Mouse (Mus musculus) cerebellum, adult 2 months (tissue): ENCODE results near the gene Mrpl21. TPM values are rescaled to one million over a fixed set of nuclear protein-coding genes. Genes with fewer than 3 reads are reported as not detected.

Source experiments
- DNase-seq, 2 experiments: peaks; one replicate each; pipeline ENCODE4 v3.0.0; 2021
- H3K27ac ChIP-seq: fragments of 200-500 bp; 2 replicates; pipeline ENCODE4 v1.5.1; 2012; ENCODE audit warnings: low read length, control low read depth, inconsistent platforms; ENCODE audit not compliant: insufficient read depth
- H3K27me3 ChIP-seq: fragments of 200-500 bp; 2 replicates; pipeline ENCODE4 v1.6.1; 2012; ENCODE audit warnings: inconsistent platforms, mild to moderate bottlenecking, low read length, moderate library complexity; ENCODE audit not compliant: control insufficient read depth, insufficient read depth
- H3K4me1 ChIP-seq: fragments of 200-500 bp; 2 replicates; pipeline ENCODE4 v1.6.1; 2011; ENCODE audit warnings: low read length; ENCODE audit not compliant: control insufficient read depth, insufficient read depth
- H3K4me3 ChIP-seq: fragments of 200-500 bp; replicated peaks from 2 replicates; pipeline ENCODE3; 2011; ENCODE audit warnings: mild to moderate bottlenecking, low read depth, low read length, control low read depth; ENCODE audit not compliant: insufficient read depth
- CTCF ChIP-seq: fragments of 200-500 bp; IDR thresholded peaks from 2 replicates; pipeline ENCODE4 v1.5.1; 2011; ENCODE audit warnings: low read depth, mild to moderate bottlenecking, control low read depth, low read length, moderate library complexity, borderline replicate concordance; ENCODE audit not compliant: insufficient read depth
- POLR2A ChIP-seq: fragments of 200-500 bp; IDR thresholded peaks from 2 replicates; pipeline ENCODE4 v1.6.1; 2011; ENCODE audit warnings: low read length, control low read depth, borderline replicate concordance; ENCODE audit not compliant: insufficient read depth
- WGBS: fragments of 180-500 bp; shearing (Covaris S2); methylation state at CpG from one replicate; pipeline ENCODE4 v1.1.7; 2018; 5-methylcytosine and 5-hydroxymethylcytosine counted together
- polyA plus RNA-seq: library from polyadenylated mRNA; depleted of rRNA; stranded (reverse); fragments of >200 nt; gene quantifications from 2 replicates; pipeline ENCODE4 v1.2.3, GENCODE M21; 2012

Gene Mrpl21
- polyA plus RNA-seq, 1 experiment, result 56.6 TPM

DNA sequence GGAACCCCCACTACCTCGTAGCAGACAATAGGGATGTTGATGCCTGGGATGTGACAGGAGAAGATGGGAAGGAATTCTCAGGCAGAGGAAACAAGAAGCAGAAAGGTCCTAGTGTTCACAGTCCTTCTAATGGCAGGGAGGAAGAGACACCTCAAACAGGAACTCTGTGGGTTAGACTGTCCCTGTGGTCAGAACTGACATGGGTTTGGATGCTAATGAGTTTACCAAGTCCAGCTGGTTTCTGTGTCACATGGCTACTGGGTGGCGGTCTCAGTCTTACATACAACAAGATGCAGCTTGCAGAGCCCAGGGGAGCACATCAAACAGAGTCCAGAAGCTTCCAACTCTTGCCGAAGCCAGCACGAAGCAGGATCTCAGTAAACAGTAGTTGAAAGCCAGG is 21.3 kb downstream of the Mrpl21 start:
- Histone ChIP-seq H3K4me1 (no peaks in the 10 kb centered on the region), H3K4me3 (no peak overlapping the region), H3K27ac (no peak overlapping the region), H3K27me3 (no peaks in the 10 kb centered on the region)
- no peak for TF ChIP-seq CTCF
- TF ChIP-seq POLR2A, result no peak
- no peak for DNase-seq
- 60% methylated on average over 4 of the region's 4 CpGs for WGBS

- 62% methylated on average over 16 of the region's 16 CpGs for WGBS
- no peak for DNase-seq
- no peaks in the 10 kb centered on the region for H3K4me1 ChIP-seq
- no peak overlapping the region for H3K27ac ChIP-seq
- TF ChIP-seq CTCF, result no peak
- TF ChIP-seq POLR2A, result no peak
- no peak overlapping the region for H3K4me3 ChIP-seq
- H3K27me3 ChIP-seq, result no peaks in the 10 kb centered on the region
These were observed 24.7 kb downstream of the Mrpl21 start for GRCm38 (mm10) chr19:3307175-3307949.

- no peaks in the 10 kb centered on the region for H3K4me1 ChIP-seq
- no peak overlapping the region for H3K4me3 ChIP-seq
- DNase-seq, result no peak
- no peak overlapping the region for H3K27ac ChIP-seq
- H3K27me3 ChIP-seq, result no peaks in the 10 kb centered on the region; the same call in 1 of the 2 replicates
- WGBS, result 98% methylated on average over 2 of the region's 2 CpGs
- TF ChIP-seq POLR2A, result no peak
- no peak for TF ChIP-seq CTCF
These were observed 36.6 kb downstream of the Mrpl21 start for GRCm38 (mm10) chr19:3319341-3319740.

DNA sequence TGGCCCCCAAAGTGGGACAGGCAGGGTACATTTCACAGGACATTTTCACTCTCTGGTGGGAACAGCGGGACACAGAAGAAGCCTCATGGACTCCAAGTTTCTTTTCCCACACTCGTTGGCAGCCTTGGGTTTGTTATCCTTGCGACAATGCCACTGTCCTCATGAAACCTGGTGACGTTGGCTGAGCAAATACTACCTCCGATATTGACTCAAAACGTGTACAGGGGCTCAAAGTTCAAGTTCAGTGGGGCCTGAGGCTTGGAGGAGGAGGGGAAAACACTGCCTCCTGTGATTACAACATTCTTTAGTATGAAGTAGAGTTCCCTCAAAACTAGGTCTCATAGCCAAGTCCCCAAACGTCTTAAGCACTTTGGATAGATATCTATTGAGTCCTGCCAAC is 37.4 kb downstream of the Mrpl21 start:
- no peak for DNase-seq
- no peak overlapping the region for H3K4me3 ChIP-seq
- no peak for TF ChIP-seq POLR2A
- 75% methylated on average over 7 of the region's 7 CpGs for whole genome bisulfite sequencing
- H3K27me3 ChIP-seq, result no peaks in the 10 kb centered on the region; the same call in 1 of the 2 replicates
- no peak overlapping the region for H3K27ac ChIP-seq
- H3K4me1 ChIP-seq, result no peaks in the 10 kb centered on the region

GRCm38 (mm10) chr19:3320801-3321200 is 38.1 kb downstream of the Mrpl21 start:
- H3K27me3 ChIP-seq, result no peaks in the 10 kb centered on the region; the same call in 1 of the 2 replicates
- DNase-seq, result no peak
- 84% methylated on average over 3 of the region's 3 CpGs for WGBS
- H3K4me1 ChIP-seq, result no peaks in the 10 kb centered on the region
- H3K27ac ChIP-seq, result no peak overlapping the region
- H3K4me3 ChIP-seq, result no peak overlapping the region
- TF ChIP-seq CTCF (peak; percentile 19; the same call in 1 of the 2 replicates), POLR2A (no peak)

DNA sequence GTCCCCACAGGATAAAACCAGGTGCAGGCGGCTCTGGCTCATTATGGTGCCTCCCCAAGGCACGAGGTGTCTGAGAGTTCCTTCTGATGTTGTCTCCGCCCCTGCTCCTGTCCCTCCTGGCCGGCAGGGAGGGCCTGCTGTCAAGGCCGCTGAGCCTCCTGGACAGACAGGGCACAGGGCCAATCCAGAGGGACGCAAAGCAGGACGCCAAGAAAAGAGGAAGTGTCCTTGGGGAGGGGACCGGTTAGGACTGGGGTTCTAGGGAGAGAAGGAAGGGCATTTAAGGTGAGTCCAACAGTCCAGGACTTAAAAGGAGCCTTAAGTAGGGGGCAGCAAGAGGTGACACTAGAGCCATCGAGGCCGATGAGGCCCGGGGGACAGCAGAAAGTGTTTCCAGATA is 38.9 kb downstream of the Mrpl21 start:
- no peak overlapping the region for H3K27ac ChIP-seq
- H3K4me3 ChIP-seq, result no peak overlapping the region
- WGBS, result 11% methylated on average over 11 of the region's 11 CpGs
- no peaks in the 10 kb centered on the region for H3K4me1 ChIP-seq
- no peak for TF ChIP-seq POLR2A
- no peak for TF ChIP-seq CTCF
- H3K27me3 ChIP-seq, result no peaks in the 10 kb centered on the region; the same call in 1 of the 2 replicates
- peak in 1 of 2 experiments; percentile 12 for DNase-seq

GRCm38 (mm10) chr19:3322261-3322969 is 39.7 kb downstream of the Mrpl21 start, which contains the start of gene Cpt1a:
Gene Cpt1a, plus strand, starts transcription at chr19:3322334.
- 4% methylated on average over 26 of the region's 26 CpGs for WGBS
- Histone ChIP-seq H3K27me3 (no peaks in the 10 kb centered on the region; the same call in 1 of the 2 replicates), H3K27ac (no peak within 1 kb of the TSS), H3K4me3 (peak within 1 kb of the TSS; percentile 51), H3K4me1 (no peaks in the 10 kb centered on the region)
- TF ChIP-seq POLR2A (no peak), CTCF (0 out of 2 replicates have a peak, but pooled peaks have one; percentile 4)
- peak; percentile 10 to 26 for DNase-seq
